Mouse (Mus musculus): ENCODE measurements around the gene Ptprn2.

DNA sequence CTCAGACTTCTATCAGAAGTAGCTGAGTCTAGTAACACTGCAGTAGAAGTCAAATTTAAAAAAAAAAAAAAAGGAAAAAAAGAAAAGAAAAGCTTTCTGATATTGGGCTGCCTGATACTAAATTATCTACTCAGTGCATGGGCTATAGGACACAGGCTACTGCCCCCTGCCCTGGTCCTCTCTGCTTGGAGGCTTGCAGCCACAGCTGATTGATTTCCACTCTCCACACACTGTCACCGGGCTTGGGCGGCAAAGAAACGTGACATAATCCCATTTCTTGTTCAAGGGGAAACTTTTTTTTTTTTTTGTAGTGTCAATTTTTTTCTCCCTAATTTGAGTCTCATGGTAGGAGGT is 766.9 kb downstream of the Ptprn2 start:
- no peak for TF ChIP-seq CTCF (IDR thresholded peaks at IDR 0.05; ENCODE audit: borderline replicate concordance, insufficient read depth, low read depth, low read length)
- no peak for TF ChIP-seq POLR2A (IDR thresholded peaks at IDR 0.05; ENCODE audit: borderline replicate concordance, insufficient read depth, low read length)
